Mouse (Mus musculus): Measurements from ENCODE around the gene Cmtr2. TPM values are rescaled to one million over a fixed set of nuclear protein-coding genes. Genes with fewer than 3 reads are reported as not detected.
A peak's percentile ranks its signal among the peaks of the same experiment; 100 is the strongest.

The Cmtr2 gene
- total and polyA plus RNA-seq, 2 experiments from 2014 or later: 5.6 to 13.9 TPM

DNA sequence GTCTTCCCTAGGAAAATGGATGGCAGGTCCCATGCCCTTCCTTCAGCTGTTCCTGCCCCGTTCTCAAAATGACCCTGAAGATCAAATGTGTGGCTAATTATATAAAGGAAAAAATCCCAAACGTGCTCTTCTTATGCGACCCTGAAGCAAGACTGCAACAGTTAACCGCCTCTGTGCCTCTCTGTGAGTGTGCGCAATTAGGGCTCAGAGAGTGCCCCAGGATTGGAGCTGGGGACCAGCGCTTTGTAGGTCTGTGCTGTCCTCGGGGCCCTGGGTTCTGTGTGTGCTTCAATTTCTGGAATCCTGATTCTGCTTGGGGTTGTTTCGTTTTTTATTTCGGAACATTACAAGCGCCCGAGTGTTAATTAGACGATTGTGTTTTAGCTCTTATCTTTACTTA lies 51.8 kb downstream of the Cmtr2 start:
- 10% methylated on average over 12 of the region's 12 CpGs for WGBS
- H3K27ac ChIP-seq: no peak overlapping the region
- ATAC-seq: peak; percentile 24; the same call in 1 of the 2 replicates
- H3K27me3 ChIP-seq (ENCODE audit: insufficient read depth, low read length): no peaks in the 10 kb centered on the region
- no peak for TF ChIP-seq CTCF (IDR thresholded peaks at IDR 0.05; ENCODE audit: low read depth)
- no peak overlapping the region for H3K9ac ChIP-seq (replicated peaks; ENCODE audit: low read length)
- no peaks in the 10 kb centered on the region for H3K36me3 ChIP-seq (ENCODE audit: insufficient read depth, low read length)
- H3K4me3 ChIP-seq (ENCODE audit: low read length): peak overlapping the region; percentile 24
- 0 out of 2 replicates have a peak, but pooled peaks cover 8% of the 10 kb centered on the region for H3K4me1 ChIP-seq (ENCODE audit: insufficient read depth, low read length)
- H3K4me2 ChIP-seq (ENCODE audit: low read depth, low read length): peak overlapping the region; percentile 61
- H3K9me3 ChIP-seq (ENCODE audit: low read length): no peaks in the 10 kb centered on the region
- DNase-seq (ENCODE audit: low spot score): no peak

DNA sequence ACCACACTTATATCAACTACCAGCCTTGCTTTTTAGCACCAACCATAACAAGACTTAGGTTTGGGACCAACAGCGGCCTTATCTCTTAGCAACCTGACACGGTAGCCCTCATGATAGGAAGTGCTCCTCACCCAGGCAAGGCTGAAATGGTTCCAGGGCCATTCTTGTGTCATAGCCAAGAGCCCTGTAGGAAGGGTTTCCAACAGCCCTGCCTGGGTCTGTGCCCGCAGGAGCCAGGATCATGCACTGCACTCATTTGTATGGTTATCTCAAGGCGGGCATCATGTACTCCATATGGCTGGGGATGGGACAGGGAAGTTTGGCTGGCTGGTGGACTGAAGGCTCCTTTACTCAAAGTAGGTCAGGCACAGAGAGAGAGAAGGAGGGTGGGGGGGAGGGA lies 55.2 kb downstream of the Cmtr2 start:
- Histone ChIP-seq H3K27me3 (ENCODE audit: insufficient read depth, low read length) (no peaks in the 10 kb centered on the region), H3K9ac (replicated peaks; ENCODE audit: low read length) (no peak overlapping the region), H3K27ac (no peak overlapping the region), H3K36me3 (ENCODE audit: insufficient read depth, low read length) (no peaks in the 10 kb centered on the region), H3K4me3 (ENCODE audit: low read length) (no peak overlapping the region), H3K4me2 (ENCODE audit: low read depth, low read length) (no peak overlapping the region), H3K4me1 (ENCODE audit: insufficient read depth, low read length) (0 out of 2 replicates have a peak, but pooled peaks cover 8% of the 10 kb centered on the region), H3K9me3 (ENCODE audit: low read length) (no peaks in the 10 kb centered on the region)
- DNase-seq (ENCODE audit: low spot score) (no peak), ATAC-seq (no peak)
- WGBS: 76% methylated on average over 4 of the region's 4 CpGs
- no peak for TF ChIP-seq CTCF (IDR thresholded peaks at IDR 0.05; ENCODE audit: low read depth)

DNA sequence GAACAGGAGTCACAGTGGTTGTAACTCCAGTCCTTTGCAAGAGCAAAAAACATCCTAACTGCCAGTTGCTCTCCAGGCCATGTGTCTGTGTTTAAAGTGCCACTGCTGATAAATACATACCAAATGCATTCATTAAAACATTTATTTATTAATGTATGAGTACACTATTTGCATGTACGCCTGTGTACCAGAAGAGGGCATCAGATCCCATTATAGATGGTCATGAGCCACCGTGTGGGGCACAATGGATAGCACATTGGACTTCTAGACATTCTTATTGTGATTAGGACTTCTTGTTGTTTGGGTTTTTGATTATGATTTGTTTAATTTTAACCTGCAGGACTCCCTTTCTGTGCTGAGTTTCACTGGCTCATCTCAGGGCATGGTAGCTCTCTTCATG lies 57.9 kb downstream of the Cmtr2 start:
- Histone ChIP-seq H3K4me3 (ENCODE audit: low read length) (no peak overlapping the region), H3K9me3 (ENCODE audit: low read length) (no peaks in the 10 kb centered on the region), H3K36me3 (ENCODE audit: insufficient read depth, low read length) (no peaks in the 10 kb centered on the region), H3K9ac (replicated peaks; ENCODE audit: low read length) (no peak overlapping the region), H3K4me1 (ENCODE audit: insufficient read depth, low read length) (no peaks in the 10 kb centered on the region), H3K27me3 (ENCODE audit: insufficient read depth, low read length) (no peaks in the 10 kb centered on the region), H3K4me2 (ENCODE audit: low read depth, low read length) (no peak overlapping the region), H3K27ac (no peak overlapping the region)
- ATAC-seq (no peak), DNase-seq (ENCODE audit: low spot score) (no peak)
- WGBS: 66% methylated on average over 2 of the region's 2 CpGs
- peak; percentile 51 for TF ChIP-seq CTCF (IDR thresholded peaks at IDR 0.05; ENCODE audit: low read depth)

Other genes starting within 250 kb of the Cmtr2 start
- not detected in 2 replicates for gene Tat, start 225.2 kb upstream of the Cmtr2 start, total RNA-seq (2014; rRNA removed)
- not detected in 2 replicates for gene Tat, start 225.2 kb upstream of the Cmtr2 start, polyA plus RNA-seq (2015; fragmentation: Nextera tagmentation; extraction: Ambion mirVana)
- gene Chst4, start 175.9 kb upstream of the Cmtr2 start, total RNA-seq (2014; rRNA removed): not detected in 2 replicates
- gene Chst4, start 175.9 kb upstream of the Cmtr2 start, polyA plus RNA-seq (2015; fragmentation: Nextera tagmentation; extraction: Ambion mirVana): not detected in 2 replicates
- gene Zfp612, start 135.9 kb upstream of the Cmtr2 start, total RNA-seq (2014; rRNA removed): 11.7 and 12.3 TPM in 2 replicates
- 16.6 and 16.7 TPM in 2 replicates for gene Zfp612, start 135.9 kb upstream of the Cmtr2 start, polyA plus RNA-seq (2015; fragmentation: Nextera tagmentation; extraction: Ambion mirVana)
- not detected in 2 replicates for gene Gm21964, start 114.5 kb upstream of the Cmtr2 start, total RNA-seq (2014; rRNA removed)
- gene Gm21964, start 114.5 kb upstream of the Cmtr2 start, polyA plus RNA-seq (2015; fragmentation: Nextera tagmentation; extraction: Ambion mirVana): not detected in 2 replicates
- gene Gm17720, start 112.9 kb upstream of the Cmtr2 start, total RNA-seq (2014; rRNA removed): not detected in 2 replicates
- not detected in 2 replicates for gene Gm17720, start 112.9 kb upstream of the Cmtr2 start, polyA plus RNA-seq (2015; fragmentation: Nextera tagmentation; extraction: Ambion mirVana)
- gene Calb2, start 47.5 kb upstream of the Cmtr2 start, total RNA-seq (2014; rRNA removed): 50.8 and 66.2 TPM in 2 replicates
- 166 and 168 TPM in 2 replicates for gene Calb2, start 47.5 kb upstream of the Cmtr2 start, polyA plus RNA-seq (2015; fragmentation: Nextera tagmentation; extraction: Ambion mirVana)
- 0.54 and 0.73 TPM in 2 replicates for gene Hydin, start 51.3 kb downstream of the Cmtr2 start, total RNA-seq (2014; rRNA removed)
- 0.39 and 0.48 TPM in 2 replicates for gene Hydin, start 51.3 kb downstream of the Cmtr2 start, polyA plus RNA-seq (2015; fragmentation: Nextera tagmentation; extraction: Ambion mirVana)